Mouse (Mus musculus) cerebellum, adult 11 months (tissue): ENCODE data around the gene Trpm6.

Experiments used
- DNase-seq: peaks from one replicate; pipeline ENCODE4 v3.0.0; 2022

The Trpm6 gene

DNA sequence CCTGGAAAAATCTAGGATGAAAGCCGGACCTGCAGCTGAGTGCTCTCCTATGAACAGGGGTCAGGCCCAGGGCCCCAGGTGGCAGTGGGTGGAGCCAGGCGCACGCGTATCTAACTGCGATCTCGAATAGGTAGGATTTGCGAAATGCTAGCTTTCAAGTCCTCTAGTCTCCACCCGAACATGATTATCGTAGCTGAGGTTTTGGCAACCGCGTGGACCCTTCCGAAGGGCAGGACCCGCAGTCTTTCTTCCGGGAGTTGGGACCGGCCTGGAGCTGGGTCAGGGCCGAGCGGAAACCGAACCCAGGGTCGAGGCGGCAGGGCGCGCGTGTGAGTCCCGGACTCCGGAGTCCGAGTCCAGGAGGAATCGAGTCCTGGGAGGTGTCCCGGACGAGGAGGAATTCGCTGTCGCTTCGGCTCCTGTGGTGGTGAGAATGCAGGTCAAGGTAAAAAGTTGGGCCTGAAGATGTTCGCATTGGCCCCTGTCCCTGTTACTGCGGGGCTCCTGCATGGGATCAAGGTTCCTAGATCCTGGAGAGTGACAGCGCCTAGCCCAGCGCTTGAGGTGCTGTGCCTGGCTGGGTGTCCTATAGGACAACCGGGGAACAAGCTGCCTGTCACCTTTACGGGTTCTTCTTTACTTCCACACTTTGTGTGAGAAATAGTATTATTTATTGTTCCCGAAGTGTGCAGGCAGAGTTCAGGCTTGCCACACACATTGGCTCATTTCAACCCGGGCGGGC is at the start of gene Trpm6:
TSS of gene Trpm6 (plus strand) at position 386 of the 742 bp plus-strand sequence.
- no peak for DNase-seq

DNA sequence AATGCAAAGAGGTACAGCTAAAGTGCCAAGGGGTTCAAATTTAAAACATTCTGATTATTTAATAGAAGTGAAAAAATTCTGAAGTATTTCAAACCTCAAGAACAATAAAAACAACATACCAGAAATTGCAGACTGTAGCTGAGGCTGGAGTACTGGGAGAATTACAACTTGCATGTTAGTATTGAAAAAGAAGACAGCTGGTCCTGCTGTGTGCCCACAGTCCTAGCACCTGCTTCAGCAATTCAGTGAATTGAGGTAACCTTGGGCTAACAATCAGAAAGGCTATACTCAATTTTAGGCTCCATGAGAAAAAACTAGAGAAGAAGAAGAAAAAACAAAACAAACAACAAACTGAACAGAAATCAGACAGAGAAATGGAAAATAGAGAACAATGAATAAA is 41.7 kb upstream of the Trpm6 start:
- no peak for DNase-seq

DNA sequence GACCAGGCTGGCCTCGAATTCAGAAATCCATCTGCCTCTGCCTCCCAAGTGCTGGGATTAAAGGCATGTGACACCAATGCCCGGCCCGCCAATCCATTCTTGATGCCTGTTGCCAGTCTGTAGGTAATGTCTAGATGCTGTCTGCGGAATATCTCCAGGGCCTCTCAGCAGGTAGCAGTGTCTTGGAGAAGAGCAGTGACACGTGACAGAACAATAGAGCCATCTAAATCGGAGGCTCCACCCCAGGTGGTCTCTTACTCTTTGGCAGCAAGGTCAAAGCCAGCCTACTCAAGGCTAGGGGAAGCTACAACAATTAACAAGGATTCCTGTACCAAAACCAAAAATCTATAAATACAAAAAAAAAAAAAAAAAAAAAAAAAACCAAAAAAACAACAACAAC is 38.9 kb upstream of the Trpm6 start:
- no peak for DNase-seq

DNA sequence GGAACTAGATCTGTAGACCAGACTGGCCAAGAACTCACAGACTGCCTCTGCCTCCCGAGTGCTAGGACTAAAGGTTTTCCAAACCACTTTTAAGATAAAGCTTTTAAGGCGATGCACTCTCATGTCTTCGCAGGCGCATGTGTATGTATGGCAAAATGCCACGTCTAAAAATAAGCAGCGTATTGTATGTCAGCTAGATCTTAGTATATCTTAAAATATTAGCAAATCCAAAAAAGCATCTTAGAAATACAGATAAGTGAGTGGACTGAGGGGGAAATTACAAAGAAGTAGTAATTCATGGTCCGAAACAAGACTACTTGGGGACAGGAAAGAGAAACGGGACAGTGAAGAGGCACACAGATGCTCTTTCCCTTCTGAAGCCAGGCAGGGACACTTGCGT is 38.2 kb upstream of the Trpm6 start:
- DNase-seq = no peak

DNA sequence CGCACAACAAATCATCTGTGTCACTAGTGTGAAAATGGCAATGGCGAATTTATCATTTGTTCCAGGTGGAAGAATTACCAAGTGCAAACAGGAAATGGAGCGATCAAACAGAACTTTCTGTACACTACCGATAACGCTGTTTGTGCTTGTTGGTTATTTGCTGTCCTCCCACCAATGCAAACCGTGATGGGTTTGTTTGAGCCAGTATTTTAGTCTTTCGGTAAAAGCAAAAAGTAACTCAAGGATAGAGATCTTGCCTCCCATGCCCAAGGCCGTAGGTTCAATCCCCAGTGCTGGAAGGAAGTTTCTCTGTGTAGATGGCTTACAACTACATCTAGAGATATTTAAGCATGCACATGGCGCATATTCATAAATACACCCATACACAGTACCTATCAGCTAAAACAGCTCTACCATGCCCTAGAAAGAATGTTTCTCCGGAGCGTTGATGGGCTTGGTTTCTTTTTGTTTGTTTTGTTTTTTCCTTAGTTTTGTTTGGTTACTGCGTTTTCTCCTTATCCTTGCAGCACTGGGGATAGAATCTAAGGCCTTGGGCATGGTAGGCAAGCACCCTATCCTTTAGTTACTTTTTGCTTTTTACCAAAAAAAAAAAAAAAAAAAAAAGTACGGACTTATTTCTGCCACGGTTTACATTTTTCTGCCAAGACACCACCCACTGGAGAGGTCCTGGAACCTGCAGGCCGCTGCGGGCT is 37.5 kb upstream of the Trpm6 start:
- DNase-seq = no peak

DNA sequence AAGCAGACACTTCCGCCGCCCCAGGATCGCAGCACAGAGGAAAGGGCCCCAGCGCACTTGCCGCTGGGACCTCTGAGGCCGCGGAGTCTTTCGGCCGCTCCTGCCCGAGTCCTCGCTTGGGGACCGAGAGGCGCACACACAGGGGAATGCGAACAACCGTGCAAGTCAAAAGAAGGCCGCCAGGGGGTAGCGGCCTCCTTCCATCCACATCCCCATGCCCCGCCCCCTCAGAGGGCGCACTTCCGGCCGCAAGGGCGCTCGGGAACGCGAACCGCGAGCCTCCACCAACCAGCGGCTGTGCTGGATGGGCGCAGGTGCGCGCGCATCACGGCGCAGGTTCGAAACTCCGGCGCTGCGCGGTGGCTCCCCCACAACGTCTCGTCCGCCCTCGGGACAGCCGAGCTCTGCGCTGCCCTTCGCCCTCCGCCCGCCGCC is 36.9 kb upstream of the Trpm6 start, which contains the start of gene D030056L22Rik:
TSS of gene D030056L22Rik (plus strand) at position 328 of the 435 bp plus-strand sequence.
- peak; percentile 97 for DNase-seq

DNA sequence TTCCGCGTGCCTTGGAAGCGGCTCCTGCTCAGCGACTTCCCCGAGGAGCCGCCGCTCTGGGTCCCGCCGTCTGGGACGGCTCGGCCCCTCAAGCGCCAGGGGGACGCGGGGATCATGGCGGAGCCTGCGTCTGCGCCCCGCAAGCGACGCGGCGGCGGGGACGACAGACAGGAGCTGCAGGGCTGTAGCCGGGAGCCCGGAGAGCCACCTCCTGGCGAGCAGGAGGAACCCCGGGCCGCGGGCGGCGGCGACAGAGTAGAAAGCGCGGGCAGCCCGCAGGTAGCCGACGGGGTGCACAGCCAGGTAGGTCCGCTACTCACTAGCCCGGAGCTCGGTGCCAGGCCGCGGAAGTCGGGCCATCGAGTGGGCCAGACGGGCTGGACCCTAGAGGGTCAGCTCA is 36.4 kb upstream of the Trpm6 start:
- DNase-seq = peak; percentile 46

DNA sequence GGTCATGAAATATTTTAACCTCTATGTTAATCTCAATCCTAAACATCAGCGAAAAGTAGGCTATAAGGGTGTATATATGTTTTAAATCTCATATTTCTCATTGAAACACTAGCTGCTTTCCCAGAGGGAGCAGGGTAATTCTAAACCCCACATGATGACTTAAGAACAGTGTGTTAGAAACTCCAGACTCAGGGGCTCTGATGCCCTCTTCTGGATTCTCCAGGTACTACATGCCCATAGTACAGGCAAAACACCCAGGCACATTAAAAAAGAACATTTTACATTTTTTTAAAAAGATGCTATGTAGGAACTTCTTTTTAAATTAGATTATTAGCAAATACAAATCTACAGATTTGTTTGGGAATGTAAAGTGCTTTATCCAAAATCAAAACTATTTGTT is 33.4 kb upstream of the Trpm6 start:
- peak; percentile 56 for DNase-seq

DNA sequence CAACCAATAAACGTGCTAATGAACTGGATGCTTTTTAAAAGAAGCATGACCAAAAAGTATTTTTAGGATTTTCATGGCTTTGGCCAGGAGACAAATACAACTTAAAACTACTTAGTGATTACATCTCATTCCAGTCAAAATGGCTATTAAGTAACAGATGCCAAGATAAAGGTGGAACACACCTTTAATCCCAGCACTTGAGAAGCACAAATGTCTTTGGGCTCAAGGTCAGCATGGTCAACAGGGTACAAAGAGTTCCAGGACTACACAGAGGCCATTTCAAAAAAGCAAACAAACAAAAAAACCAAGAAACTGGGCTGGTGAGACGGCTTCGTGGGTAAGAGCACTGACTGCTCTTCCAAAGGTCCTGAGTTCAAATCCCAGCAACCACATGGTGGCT is 29.4 kb upstream of the Trpm6 start:
- DNase-seq = no peak

DNA sequence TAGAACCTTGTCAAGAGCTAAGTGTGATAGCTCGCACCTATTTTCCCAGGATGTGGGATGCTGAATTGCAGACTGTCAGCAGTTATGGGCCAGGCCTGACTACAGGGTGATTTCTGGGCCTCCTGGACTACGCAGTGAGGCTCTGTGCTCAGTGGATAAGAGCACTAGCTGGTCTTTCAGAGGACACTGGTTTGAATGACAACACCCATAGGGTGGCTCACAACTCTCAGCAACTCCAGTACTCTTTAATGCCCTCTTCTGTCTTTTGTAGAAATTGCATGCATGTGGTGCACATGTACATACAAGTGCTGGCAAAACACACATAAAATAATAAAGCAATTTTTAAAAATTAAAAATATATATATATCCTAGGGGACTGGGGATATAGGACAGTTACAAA is 24.6 kb upstream of the Trpm6 start:
- DNase-seq = no peak

DNA sequence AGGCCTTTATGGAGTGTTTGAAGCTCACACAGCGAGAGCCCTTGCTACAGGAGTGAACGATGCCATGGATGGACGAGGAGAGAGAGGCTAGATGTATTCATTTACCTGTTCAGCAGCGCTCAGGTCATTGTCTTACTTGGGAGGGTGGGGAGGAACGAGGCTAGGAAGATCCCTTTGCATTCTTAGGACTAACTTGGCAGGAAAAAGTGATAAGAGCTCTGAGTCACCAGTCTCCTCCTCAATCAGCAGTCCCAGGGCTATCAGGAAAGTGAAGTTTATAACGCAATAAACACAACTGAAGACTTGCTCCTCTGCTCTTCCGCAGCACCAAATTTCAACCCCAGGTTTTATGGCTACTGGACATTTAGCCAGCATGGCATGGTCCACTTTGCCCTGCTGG is 19.5 kb upstream of the Trpm6 start:
- no peak for DNase-seq

DNA sequence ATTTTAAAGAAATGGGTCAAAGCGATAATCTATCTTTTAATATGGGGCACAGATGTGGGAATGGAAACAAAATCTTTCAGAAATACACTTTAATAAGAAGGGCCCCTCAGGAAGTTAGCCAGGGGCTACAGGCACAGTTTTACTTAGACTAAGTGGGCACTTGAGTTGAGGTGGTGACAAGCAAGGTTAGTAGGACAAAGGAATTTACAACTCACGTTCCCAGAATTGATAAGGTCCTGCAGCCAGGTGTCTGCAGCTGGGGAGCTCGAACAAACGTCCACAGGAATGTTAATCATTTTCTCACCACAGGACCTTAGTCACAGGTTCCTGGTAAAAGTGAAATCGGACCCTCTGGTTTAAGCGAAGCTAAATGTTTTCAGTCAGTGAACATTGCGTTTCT is 18.7 kb upstream of the Trpm6 start:
- no peak for DNase-seq

DNA sequence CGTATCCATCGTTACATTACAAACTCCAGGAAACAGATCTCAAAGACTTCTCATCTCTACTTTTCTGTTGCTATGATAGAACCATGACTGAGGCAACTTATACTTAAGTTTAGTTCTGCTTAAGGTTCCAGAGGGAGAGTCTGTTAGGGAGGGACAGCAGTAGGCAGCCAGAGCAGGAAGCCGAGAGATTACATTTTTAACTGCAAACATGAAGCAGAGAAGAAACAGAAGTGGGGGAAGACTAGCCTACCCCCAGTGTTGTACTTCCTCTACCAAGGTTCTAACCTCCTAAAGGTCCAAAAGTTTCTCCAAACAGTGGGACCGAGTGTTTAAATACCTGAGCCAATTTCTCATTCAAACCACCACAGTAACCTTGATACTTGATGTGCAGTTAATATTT is 13.9 kb upstream of the Trpm6 start:
- DNase-seq = no peak

DNA sequence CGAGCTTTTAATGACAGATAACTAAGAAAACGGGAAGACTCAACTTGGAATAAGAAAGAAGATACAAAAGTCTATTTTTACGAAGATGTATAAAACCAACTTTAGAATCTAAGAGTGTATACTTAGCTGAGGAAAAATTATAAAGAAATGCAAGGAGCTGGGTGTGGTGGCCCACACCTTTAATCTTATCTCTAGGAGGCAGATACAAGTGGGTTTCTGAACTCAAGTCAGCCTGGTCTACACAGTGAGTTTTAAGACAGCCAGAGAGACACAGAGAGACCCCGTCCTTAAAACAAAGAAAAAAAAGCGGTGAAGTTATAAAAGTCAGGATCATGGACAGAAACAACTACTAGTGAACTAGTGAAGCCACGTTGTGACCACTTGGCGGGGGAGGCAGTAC is 10.6 kb upstream of the Trpm6 start:
- DNase-seq = no peak

DNA sequence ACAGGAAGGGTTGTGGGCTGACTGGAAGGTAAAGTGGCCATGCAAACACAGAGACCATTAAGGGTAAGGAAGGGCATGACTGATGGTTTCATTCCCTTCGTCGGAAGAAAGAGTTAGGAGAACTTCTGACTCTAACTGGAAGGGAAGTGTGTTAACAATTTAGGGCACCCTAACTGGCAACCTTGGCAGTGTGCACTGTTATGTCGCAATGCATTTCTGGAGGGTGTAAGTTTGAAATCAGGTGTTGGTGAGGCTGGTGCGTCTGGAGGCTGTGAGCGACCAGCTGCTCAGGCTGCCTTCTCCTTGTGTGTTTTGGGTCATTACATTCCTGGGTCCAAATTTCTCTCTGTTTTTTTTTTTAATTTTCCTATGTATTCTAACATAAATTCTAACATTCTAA is 5.8 kb upstream of the Trpm6 start:
- DNase-seq = no peak

DNA sequence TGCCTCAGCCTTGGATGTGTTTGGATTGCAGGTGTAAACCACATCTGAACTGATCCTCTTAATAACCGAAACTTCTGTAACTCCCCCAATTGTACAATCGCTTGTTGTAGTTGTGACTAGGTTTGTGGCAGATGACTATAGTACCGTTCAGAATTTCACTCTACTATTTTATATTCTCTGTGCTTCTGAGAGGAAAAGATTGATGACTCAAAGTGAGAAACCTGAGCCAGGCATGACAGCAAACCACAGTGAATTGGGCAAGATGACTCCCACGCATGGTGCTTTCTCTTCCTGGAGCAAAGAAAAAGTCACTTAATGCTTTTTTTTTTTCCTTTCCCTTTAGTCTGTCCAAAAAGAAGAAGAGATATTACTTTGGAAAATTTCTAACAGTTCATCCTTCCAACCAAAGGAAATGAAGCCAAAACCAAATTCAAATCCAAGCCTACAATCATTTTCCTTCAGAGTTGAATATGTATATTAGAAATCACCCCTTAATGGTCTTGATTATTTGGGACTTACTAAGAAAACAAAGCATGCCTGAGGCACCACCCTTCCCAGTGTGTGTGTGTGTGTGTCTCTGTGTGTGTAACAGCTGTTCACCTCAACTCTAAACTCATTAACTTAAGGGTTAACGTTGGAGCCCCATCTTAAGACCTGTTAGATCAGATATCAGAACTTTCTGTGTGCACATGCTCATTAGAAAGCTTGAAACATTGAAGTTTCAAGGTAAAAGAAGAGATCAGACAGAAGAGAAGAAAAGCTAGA is 3.0 kb upstream of the Trpm6 start:
- DNase-seq = no peak

DNA sequence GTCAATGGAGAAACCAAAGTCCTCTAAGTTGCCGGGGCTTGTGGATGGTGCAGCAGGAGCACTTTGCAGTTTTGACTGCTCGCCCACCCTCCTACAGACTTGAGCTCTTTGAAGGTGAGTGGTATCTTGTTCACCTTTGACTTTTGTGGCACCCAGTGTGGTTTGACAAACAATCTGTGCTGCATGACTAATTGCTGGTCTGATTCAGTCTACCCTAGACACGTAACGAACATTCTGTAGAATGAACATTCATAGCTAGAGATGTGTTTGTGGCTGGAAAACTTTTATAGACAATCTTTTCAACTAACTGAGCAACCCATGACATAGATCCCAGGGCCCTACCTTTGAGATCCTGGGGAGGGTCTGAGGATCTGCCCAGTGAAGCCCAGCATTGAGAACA is 2.4 kb upstream of the Trpm6 start:
- no peak for DNase-seq

DNA sequence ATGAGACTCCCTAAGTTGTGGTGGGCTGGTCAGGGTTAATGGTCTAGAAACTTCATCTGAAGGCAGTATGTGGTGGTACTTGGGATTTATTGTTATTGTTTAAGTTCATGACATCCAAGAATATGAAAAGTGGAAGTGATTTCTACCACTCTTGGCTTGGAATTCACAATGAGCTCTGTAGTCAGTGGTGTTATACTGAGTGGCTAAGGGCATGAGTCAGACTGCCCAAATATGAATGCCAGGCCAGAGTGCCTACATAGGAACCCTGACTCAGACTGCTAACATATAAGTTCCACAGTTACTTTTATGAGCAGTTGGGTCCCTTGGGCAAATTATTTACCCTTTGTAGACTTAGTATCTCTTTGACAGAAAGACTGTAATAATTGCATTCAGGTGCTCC is 7.4 kb downstream of the Trpm6 start:
- DNase-seq = no peak

DNA sequence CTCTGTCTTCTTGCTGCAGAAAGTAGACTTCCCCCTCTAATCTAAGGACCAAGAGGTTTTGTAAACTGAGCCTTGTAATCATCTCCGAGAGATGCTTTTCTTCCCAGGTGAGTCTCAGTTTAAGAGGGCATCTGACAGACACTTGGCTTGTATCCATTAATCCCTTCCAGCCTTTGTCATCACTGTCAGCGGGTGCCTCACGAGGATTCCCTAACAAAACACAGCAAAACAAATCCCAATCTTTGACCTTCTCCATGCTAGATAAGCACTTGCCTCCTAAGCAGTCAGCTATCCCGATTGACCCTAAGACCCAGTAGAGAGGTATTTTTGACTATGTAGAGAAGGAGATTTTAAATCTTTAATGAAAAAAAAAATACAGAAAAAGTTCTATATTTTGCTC is 7.9 kb downstream of the Trpm6 start:
- no peak for DNase-seq

DNA sequence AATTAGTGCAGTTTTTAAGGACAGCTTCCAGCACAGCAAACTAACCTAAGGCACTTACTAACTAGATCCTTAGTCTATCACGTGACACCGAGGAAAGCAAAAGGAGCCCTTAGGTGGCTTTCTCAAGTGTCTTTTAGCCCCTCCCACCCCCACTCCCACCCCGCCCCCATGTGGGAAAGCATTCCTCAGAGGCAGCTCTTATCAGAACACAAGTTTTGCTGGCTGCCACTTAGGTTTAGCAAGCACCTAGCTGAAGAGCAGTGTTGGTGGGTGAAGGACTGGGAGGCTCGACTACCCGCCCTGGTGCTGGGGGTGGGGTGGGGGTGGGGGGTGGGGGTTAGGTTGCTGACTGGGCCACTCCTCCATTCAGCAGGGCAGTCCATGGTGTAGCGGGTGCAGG is 8.5 kb downstream of the Trpm6 start:
- no peak for DNase-seq

DNA sequence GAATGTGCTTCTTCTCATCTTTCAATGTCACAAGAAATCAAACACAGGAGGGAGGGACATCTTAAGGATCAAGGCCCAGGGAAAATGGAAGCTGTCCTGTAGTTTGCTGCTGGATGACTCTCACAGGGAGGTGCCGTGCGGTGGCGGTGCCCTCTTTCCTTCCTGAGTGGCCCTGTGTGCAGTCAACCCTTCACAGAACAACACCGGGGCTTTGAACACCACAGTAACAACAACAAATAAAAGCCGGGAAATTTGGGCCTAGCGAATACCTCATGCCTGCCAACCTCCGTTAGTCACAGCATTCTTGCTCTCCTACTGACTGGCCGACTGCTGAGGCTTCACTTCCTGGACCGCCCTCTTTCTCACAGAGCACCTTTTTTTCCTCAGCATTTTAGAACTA is 9.1 kb downstream of the Trpm6 start:
- DNase-seq = no peak

DNA sequence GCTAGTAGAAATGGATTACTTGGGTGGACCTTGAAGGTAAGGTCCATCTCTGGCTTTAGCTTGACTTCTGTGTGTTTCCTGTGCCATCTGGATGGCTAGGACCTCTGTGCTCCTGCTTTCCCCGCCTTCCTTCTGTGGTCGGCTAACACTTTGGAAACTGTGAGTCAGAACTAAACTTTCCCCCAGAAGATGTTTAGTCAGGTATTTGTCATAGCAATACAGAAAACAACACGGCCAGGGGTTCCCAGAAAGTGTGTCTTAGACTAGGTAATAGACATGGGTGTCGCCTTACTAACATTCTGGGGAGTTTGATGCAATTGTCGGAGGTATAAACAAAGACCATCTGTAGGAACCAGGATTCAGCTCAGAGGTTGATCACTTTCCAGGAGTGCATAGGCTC is 16.6 kb downstream of the Trpm6 start:
- DNase-seq = no peak

DNA sequence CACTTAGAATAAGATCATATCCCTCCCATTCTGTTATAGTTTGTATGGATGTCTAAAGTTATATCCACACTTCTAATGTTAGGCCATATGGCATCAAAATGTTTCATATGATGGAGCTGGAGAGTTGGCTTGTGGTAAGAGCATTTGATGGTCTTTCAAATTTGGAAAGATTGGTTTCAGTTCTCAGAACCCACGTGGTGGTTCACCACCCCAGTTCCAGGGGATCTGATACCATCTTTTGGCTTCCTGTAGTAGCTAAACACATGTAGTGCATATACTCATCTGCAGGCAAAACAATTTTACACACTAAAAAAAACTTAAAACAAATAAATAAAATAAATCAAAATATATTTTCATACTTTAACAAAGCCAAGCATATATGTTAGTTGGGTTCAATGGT is 21.3 kb downstream of the Trpm6 start:
- DNase-seq = no peak

DNA sequence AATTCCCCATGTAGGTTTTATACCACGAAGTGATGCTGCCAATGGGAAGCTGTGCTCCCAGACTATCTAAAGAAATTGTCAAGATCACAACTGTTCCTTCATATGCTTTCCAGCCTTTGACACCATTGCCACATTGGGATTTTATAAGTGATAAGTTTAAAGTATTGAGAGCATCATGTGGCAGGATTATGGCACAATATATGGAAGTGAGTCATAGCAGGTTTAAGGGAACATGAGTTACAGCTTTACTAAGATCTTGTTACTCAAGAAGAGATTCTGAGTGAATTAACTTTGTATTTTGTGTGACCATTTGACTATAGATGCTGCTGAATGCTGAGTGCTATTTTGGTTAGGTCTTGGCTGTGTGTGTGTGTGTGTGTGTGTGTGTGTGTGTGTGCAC is 21.8 kb downstream of the Trpm6 start:
- DNase-seq = no peak
